Mouse (Mus musculus): ENCODE results near the gene Esyt3.

Esyt3 gene

DNA sequence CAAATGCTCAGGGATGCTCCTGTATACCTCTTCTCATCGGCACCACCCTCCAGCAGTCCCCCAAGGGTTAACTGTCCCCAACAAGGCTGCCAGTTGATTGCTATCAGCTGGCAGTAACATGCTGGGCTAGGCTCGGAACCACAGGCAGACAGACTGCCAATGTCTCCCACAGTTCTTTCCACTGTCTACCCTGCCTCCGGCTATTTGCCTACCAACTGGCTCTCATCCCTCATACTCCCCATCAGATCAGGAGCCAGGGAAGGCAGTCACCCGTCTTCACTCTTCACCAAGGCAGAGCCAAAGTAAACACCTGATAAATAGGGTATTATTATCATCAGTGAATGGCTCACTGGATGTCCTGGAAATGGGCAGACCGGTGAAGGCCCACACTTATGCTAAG lies 3.6 kb downstream of the Esyt3 start:
- in situ Hi-C loops (cut with MseI, MboI): no loop called here

DNA sequence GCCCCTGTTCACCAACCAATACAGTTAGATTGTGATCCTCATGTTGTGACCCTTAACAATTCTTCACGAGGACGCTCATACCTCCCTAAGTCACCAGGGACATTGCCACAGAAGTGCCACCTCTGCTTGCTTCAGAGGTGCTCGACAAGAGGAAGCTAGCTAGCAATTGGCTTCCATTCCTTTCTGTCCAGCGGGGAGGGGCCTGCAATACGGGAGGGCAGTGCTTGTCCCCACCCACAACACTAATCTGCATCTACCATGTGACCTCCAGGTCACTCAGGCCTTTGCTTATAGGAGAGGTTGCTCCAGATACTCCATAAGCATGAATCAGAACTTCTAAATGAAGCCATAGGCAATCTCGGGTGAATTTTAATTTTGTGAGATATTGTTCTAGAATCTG lies 5.0 kb downstream of the Esyt3 start:
- in situ Hi-C loops (cut with MseI, MboI): no loop called here

GRCm38 (mm10) chr9:99352964-99353363 lies 5.4 kb downstream of the Esyt3 start:
- in situ Hi-C loops (cut with MseI, MboI): no loop called here

- in situ Hi-C loops (cut with MseI, MboI): no loop called here
Observed at GRCm38 (mm10) chr9:99345351-99345792, 13.0 kb downstream of the Esyt3 start.

GRCm38 (mm10) chr9:99341600-99341999 lies 16.8 kb downstream of the Esyt3 start:
- in situ Hi-C loops (cut with MseI, MboI): no loop called here

DNA sequence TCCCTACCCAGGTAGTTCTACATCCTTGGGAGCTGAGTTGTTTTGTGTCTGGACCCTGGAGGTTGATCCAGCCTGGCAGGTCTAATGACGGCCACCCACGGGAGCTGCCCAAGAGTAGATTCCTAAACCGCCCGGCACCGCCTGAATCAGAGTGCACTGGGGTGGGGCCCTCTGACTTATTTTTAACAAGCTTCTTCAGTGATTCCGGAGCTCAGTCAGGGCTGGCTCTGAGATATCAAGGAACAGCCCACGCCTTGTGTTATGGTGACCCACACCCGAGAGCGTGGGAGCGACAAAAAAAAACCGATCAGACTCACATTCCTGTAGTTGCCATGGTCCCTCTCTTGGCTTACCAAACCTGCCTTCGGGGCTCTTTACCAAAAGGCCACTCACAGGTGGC lies 18.2 kb downstream of the Esyt3 start:
- in situ Hi-C loops (cut with MseI, MboI): no loop called here

DNA sequence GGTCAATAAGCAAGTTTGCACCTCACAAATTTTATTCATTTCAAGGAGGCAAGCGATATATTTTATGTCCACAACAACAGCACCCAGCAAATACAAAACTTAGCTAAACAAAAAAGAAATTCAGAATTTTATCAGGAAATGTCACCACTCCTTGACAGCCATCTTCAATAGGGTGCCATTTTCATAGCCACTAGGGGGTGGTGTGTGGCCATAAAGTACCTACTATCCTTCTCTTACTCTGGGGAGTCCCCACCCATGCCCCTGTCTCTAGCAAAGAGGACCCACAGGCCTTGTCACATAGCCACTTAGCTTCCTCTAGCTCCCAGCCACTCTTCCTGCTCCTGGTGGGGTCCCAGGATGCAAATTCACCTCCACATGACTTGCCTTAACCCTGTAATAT lies 19.2 kb downstream of the Esyt3 start:
- in situ Hi-C loops (cut with MseI, MboI): no loop called here

DNA sequence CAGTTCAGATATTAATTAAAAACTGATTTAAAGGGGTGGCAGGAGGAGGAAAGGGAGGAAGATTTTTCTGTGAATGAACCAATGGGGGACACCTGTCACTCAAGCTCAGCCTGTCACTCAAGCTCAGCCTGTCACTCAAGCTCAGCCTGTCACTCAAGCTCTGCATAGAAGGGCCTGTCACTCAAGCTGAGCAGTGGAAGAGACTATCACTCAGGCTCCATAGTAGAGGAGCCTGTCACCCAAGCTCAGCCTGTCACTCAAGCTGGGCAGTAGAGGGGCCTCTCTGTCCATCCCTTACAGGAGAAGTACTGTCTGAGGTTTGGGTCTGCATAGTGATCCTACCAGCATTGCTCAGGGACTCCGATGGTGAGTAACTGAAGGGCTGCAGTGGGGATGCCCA lies 20.1 kb downstream of the Esyt3 start:
- in situ Hi-C loops (cut with MseI, MboI): no loop called here

DNA sequence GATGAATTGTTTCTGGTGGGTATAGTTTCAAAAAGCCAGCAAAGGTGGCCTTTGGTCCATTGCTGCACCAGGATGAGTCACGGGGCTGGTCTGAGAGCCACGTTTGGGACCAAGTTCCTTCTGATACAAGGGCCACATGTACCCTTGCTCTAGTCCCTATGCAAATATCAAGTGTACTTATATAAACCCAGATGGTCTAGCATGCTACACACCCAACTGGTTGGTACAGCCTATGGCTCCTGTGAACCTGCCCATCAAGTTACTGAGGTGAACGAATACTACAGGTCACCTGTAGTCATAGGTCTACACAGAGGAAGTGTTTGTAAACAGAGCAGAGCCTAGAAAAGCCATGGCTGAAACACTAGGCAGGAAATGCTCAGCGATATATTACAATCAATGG lies 21.8 kb downstream of the Esyt3 start:
- in situ Hi-C loops (cut with MseI, MboI): no loop called here

GRCm38 (mm10) chr9:99326881-99327280 lies 31.5 kb downstream of the Esyt3 start:
- in situ Hi-C loops (cut with MseI, MboI): no loop called here

GRCm38 (mm10) chr9:99325961-99326360 lies 32.4 kb downstream of the Esyt3 start:
- in situ Hi-C loops (cut with MseI, MboI): no loop called here

GRCm38 (mm10) chr9:99325208-99325929 lies 33.0 kb downstream of the Esyt3 start:
- in situ Hi-C loops (cut with MseI, MboI): no loop called here

DNA sequence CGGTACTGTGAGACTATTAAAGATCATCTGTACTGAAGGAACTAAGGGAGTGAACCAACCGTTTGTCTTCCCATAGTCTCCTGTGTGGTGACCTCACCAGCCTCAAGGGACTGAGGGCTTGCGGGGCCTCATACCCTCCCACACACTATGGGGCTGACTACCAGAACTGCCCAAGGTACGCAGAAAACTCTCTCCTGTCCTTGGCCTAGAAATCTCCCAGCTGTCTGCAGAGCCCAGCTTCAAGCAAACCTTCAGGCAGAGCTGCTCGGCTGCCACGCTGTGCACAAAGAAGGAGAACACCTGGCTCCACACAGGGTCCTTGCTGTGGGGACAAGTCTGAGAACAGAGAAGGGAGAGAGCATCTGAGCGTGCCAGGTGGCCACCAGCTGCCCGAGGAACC lies 38.4 kb downstream of the Esyt3 start:
- in situ Hi-C loops (cut with MseI, MboI): no loop called here

DNA sequence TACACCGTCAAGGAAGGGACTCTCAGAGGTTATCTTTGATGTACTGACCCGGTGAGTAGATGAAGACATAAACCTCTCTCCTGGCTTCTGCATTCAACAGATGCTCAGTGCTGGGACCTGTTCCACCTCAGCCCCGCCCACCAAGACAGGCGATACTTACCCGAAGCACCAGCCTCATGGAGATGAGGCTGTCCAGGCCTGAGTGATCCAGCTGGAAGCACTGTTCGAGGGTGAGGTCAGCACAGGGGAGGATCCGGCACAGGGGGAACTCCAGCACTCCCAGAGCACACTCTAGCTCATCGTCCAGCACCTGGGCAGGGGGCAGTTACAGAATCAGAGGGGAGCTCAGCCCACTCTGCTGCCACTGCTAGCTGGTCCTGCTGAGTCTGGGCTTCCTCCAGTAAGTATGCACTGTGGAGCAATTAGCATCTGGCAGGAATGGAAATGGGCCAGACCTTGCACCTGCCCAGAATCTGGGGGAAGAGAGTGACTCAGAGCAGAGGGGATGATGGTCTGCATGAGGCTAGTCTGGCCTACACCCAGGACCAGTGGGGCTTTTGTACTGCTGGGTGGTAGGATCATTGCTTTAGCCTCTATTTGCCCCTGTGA lies 38.9 kb downstream of the Esyt3 start:
- in situ Hi-C loops (cut with MseI, MboI): no loop called here

- in situ Hi-C loops (cut with MseI, MboI): no loop called here
Observed at GRCm38 (mm10) chr9:99306226-99306625, 52.1 kb downstream of the Esyt3 start.

- in situ Hi-C loops (cut with MseI, MboI): no loop called here
Observed at GRCm38 (mm10) chr9:99304296-99304695, 54.1 kb downstream of the Esyt3 start.
